9 mouse cellular contexts compared by ENCODE assay signal in the genomic region with DNA sequence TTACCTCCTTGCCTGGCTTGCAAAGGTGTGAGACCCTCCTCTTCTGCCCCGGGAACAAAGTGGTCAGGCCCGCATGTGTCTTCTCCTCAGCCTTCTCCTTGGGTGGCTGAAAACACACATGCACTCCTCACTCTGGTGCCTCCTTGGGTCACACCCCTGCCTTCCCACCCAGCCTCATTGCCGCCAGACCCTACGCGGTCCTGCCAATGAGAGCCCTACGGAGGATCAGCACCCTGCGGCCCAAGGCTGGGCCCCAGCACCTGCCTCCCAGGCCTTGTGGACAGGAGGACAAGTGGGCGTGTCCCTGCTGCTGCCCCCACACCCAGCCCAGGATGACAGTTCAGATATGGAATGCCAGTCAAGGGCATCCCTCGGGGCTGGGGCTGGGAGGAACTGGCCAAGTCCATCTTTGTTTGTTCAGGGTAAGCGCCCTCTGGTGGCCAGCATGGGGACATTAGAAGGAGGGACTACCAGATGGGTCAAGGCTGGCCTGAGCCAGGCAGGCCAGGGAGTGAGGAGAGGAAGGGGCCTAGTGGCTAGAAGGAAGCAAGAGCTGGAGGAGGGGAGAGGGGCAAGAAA. TPM values are rescaled to one million over a fixed set of nuclear protein-coding genes. Genes with fewer than 3 reads are reported as not detected.
DNase-seq lines count a peak whose midpoint lies in the region; ATAC-seq and TF ChIP-seq lines count a peak whose summit lies in the region.
"Had no signal": no experiment of that assay in that cellular context is flagged by ENCODE, and none has a peak within 500 bp of the region (broad histone marks: within the 10 kb centered on the region; RNA-seq: fewer than 3 reads in every experiment).

No protein-coding gene starts in this region.

- peak; percentile 57 for DNase-seq in 3134 (ENCODE audit: extremely low read depth, insufficient read length, low spot score)
- DNase-seq in cerebellum, postnatal 10 days: peak; percentile 91 to 92
- DNase-seq in gastrocnemius, postnatal 10 days: peak; percentile 74
- DNase-seq in lung, postnatal 10 days: peak; percentile 79
- peak; percentile 66 for DNase-seq in ovary, postnatal 14 days (ENCODE audit: low spot score)
- no peak for DNase-seq in c-Kit-positive CD71-positive TER-119-positive erythroid progenitor cells, embryonic 14.5 days (ENCODE audit: low spot score)

- TF ChIP-seq POLR2A in ES-Bruce4 (IDR thresholded peaks at IDR 0.05; ENCODE audit: insufficient read depth, low read length): no peak

- H3K27me3 ChIP-seq in ES-Bruce4 (ENCODE audit: control insufficient read depth, insufficient read depth, low read length, poor library complexity, severe bottlenecking): no peaks in the 10 kb centered on the region
- H3K27me3 ChIP-seq in intestine, embryonic 16.5 days (replicated peaks; ENCODE audit: control insufficient read depth, insufficient read depth, low read length): no peaks in the 10 kb centered on the region

- peak; percentile 73 for TF ChIP-seq CTCF in ES-Bruce4 (IDR thresholded peaks at IDR 0.05; ENCODE audit: low read depth, low read length)

- H3K9me3 ChIP-seq in ES-Bruce4 (replicated peaks; ENCODE audit: control insufficient read depth, insufficient read depth, low read length, poor library complexity, severe bottlenecking): no peaks in the 10 kb centered on the region
- no peaks in the 10 kb centered on the region for H3K9me3 ChIP-seq in intestine, embryonic 16.5 days (ENCODE audit: control insufficient read depth, low read length)

- no peaks in the 10 kb centered on the region for H3K4me1 ChIP-seq in ES-Bruce4 (ENCODE audit: control insufficient read depth, insufficient read depth, low read length)
- no peaks in the 10 kb centered on the region for H3K4me1 ChIP-seq in intestine, embryonic 16.5 days (ENCODE audit: control insufficient read depth, insufficient read depth, low read length)

- no peak overlapping the region for H3K27ac ChIP-seq in ES-Bruce4 (ENCODE audit: insufficient read depth, low read length)
- no peak overlapping the region for H3K27ac ChIP-seq in intestine, embryonic 16.5 days (ENCODE audit: low read length)

- no peak overlapping the region for H3K4me2 ChIP-seq in intestine, embryonic 16.5 days (ENCODE audit: low read depth, low read length)

- 71% methylated on average over 10 of the region's 10 CpGs for WGBS in intestine, embryonic 16.5 days

- peaks cover 16% of the 10 kb centered on the region; the same call in 1 of the 2 replicates for H3K36me3 ChIP-seq in ES-Bruce4 (ENCODE audit: control insufficient read depth, insufficient read depth, low read length, poor library complexity, severe bottlenecking)
- H3K36me3 ChIP-seq in intestine, embryonic 16.5 days (ENCODE audit: control insufficient read depth, insufficient read depth, low read length): peaks cover 25% of the 10 kb centered on the region; the same call in 1 of the 2 replicates

- H3K4me3 ChIP-seq in ES-Bruce4 (ENCODE audit: low read depth, low read length): no peak overlapping the region
- no peak overlapping the region for H3K4me3 ChIP-seq in intestine, embryonic 16.5 days (ENCODE audit: low read length)

- no peak for TF ChIP-seq EP300 in ES-Bruce4 (IDR thresholded peaks at IDR 0.05; ENCODE audit: insufficient read depth, low read depth, low read length)

- ATAC-seq in intestine, embryonic 16.5 days: peak; percentile 43; the same call in 1 of the 2 replicates

- no peak overlapping the region for H3K9ac ChIP-seq in ES-Bruce4 (ENCODE audit: low read depth, poor library complexity, severe bottlenecking)
- H3K9ac ChIP-seq in intestine, embryonic 16.5 days (ENCODE audit: low read depth, low read length): no peak overlapping the region

RNA-seq across cellular contexts. Expression of a gene that starts 9.6 kb away (rescaled TPM):
- 1.2 and 1.6 TPM in 2 replicates for polyA plus RNA-seq in ES-Bruce4 (2011; ENCODE audit: insufficient read depth, insufficient read length, low read depth, missing spikeins)
- total RNA-seq in gastrocnemius, postnatal 10 days (2021): not detected
- 0.09 and 0.17 TPM in 2 replicates for polyA plus RNA-seq in intestine, embryonic 16.5 days (2015; fragmentation: Nextera tagmentation; extraction: Ambion mirVana)
- total RNA-seq: gastrocnemius, adult 8-10 months had no signal

RNA-seq across cellular contexts. Expression of a gene that starts 12.8 kb away (rescaled TPM):
- polyA plus RNA-seq in ES-Bruce4 (2011; ENCODE audit: insufficient read depth, insufficient read length, low read depth, missing spikeins): 29.5 and 32.8 TPM in 2 replicates
- total RNA-seq in gastrocnemius, postnatal 10 days (2021): 10 to 100 TPM; 13.1 to 16.7 TPM
- polyA plus RNA-seq in intestine, embryonic 16.5 days (2015; fragmentation: Nextera tagmentation; extraction: Ambion mirVana): 21.5 and 21.9 TPM in 2 replicates

RNA-seq across cellular contexts. Expression of a gene that starts 28.6 kb away (rescaled TPM):
- 24.9 TPM in 2 replicates for polyA plus RNA-seq in ES-Bruce4 (2011; ENCODE audit: insufficient read depth, insufficient read length, low read depth, missing spikeins)
- total RNA-seq in gastrocnemius, postnatal 10 days (2021): 1 to 10 TPM; 3.5 to 5.8 TPM
- polyA plus RNA-seq in intestine, embryonic 16.5 days (2015; fragmentation: Nextera tagmentation; extraction: Ambion mirVana): 7.0 and 7.4 TPM in 2 replicates

RNA-seq across cellular contexts. Expression of a gene that starts 41.6 kb away (rescaled TPM):
- polyA plus RNA-seq in ES-Bruce4 (2011; ENCODE audit: insufficient read depth, insufficient read length, low read depth, missing spikeins): 35.8 and 49.5 TPM in 2 replicates
- 10 to 100 TPM; 69.6 to 73.3 TPM for total RNA-seq in gastrocnemius, postnatal 10 days (2021)
- 63.1 and 79.7 TPM in 2 replicates for polyA plus RNA-seq in intestine, embryonic 16.5 days (2015; fragmentation: Nextera tagmentation; extraction: Ambion mirVana)

RNA-seq across cellular contexts. Expression of a gene that starts 53.9 kb away (rescaled TPM):
- not detected in 2 replicates for polyA plus RNA-seq in ES-Bruce4 (2011; ENCODE audit: insufficient read depth, insufficient read length, low read depth, missing spikeins)
- total RNA-seq in gastrocnemius, postnatal 10 days (2021): not detected
- polyA plus RNA-seq in intestine, embryonic 16.5 days (2015; fragmentation: Nextera tagmentation; extraction: Ambion mirVana): 0.06 and 0.10 TPM in 2 replicates
- total RNA-seq: gastrocnemius, adult 8-10 months had no signal
